Mouse (Mus musculus) forebrain, embryonic 13.5 days (tissue): Measurements from ENCODE around the gene Pde1c. TPM values are rescaled to one million over a fixed set of nuclear protein-coding genes. Genes with fewer than 3 reads are reported as not detected.

ENCODE experiments used
- ATAC-seq: fragments of 200-750 bp; cut with Nextera tagmentation; 2 replicates; pipeline ENCODE4 v1.8.0; 2017
- H3K27ac ChIP-seq: fragments of 300-500 bp; sonication (generic); 2 replicates; pipeline ENCODE4 v1.5.1; 2015; ENCODE audit warnings: inconsistent platforms, mild to moderate bottlenecking, moderate library complexity
- H3K27me3 ChIP-seq: fragments of 300-500 bp; sonication (generic); 2 replicates; pipeline ENCODE4 v1.6.1; 2015; ENCODE audit warnings: mild to moderate bottlenecking, inconsistent platforms
- H3K36me3 ChIP-seq: fragments of 300-500 bp; sonication (generic); 2 replicates; pipeline ENCODE4 v1.6.1; 2015; ENCODE audit warnings: mild to moderate bottlenecking, inconsistent platforms; ENCODE audit not compliant: poor library complexity, severe bottlenecking
- H3K4me1 ChIP-seq: fragments of 300-500 bp; sonication (generic); 2 replicates; pipeline ENCODE4 v1.6.1; 2015; ENCODE audit warnings: inconsistent platforms
- H3K4me2 ChIP-seq: fragments of 300-500 bp; sonication (generic); 2 replicates; pipeline ENCODE4 v1.6.1; 2015; ENCODE audit warnings: inconsistent platforms, mild to moderate bottlenecking, moderate library complexity
- H3K4me3 ChIP-seq: fragments of 300-500 bp; sonication (generic); 2 replicates; pipeline ENCODE4 v1.5.1; 2015; ENCODE audit warnings: mild to moderate bottlenecking, inconsistent platforms
- H3K9ac ChIP-seq: fragments of 300-500 bp; sonication (generic); 2 replicates; pipeline ENCODE4 v1.6.1; 2015; ENCODE audit warnings: mild to moderate bottlenecking, inconsistent platforms
- H3K9me3 ChIP-seq: fragments of 300-500 bp; sonication (generic); replicated peaks from 2 replicates; pipeline ENCODE4 v1.6.1; 2016; ENCODE audit warnings: inconsistent platforms
- WGBS: fragments of 180-500 bp; shearing (Covaris S2); methylation state at CpG from one replicate; pipeline ENCODE4 v1.1.7; 2015; 5-methylcytosine and 5-hydroxymethylcytosine counted together
- polyA plus RNA-seq: library from polyadenylated mRNA; unstranded; fragments of >200 nt; fragmentation: Nextera tagmentation; extraction: Ambion mirVana; gene quantifications from 2 replicates; pipeline ENCODE4 v1.2.1, GENCODE M21; 2015

Pde1c gene
- polyA plus RNA-seq, 1 experiment from 2014 or later, result 9.6 TPM

DNA sequence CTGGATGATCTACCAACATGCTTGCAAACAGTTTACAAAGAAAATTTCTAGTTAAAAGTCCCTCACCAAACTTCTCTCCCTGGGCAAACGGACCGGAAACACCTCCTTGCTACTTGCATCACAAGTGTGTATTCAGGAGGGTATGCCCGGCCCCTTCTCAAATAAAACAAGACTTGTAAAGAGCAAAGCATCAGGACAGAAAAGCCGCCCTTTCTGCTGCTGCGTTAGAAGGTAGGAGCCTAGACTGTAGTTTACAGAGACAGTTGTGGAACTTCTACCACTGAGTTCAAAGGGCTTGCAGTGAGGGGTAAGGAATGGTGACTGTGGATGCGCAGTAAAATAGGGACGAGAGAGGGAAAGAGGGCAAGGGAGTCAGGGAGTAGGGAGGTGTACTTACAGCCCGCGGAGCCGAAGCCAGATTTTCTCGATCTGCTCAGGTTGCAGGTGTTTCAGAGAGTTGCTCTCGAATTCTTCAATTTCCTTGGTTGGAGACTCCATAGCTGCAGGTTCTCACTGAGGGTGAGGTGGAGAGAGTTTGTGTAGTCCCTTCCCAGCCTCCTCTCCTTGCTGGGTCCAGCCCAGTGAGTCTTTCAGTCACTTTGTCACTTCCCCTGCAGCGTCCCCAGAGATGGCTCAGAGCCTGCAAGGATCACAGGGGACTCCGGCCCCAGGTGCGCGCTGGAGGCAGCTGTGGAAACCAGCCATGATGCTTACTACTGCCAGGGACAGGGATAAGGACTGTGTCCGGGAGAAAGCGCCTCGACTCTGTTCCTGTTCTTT is 207.4 kb downstream of the Pde1c start:
- peaks cover 28% of the 10 kb centered on the region for H3K4me1 ChIP-seq
- under 1% methylated on average over 19 of the region's 19 CpGs for WGBS
- ATAC-seq, result peak; percentile 70
- H3K4me2 ChIP-seq, result peak overlapping the region; percentile 91
- no peaks in the 10 kb centered on the region; the same call in 1 of the 2 replicates for H3K27me3 ChIP-seq
- 0 out of 2 replicates have a peak overlapping the region, but pooled peaks have one; percentile 40 for H3K27ac ChIP-seq
- H3K4me3 ChIP-seq, result peak overlapping the region; percentile 53
- H3K9ac ChIP-seq, result peak overlapping the region; percentile 76
- no peaks in the 10 kb centered on the region for H3K9me3 ChIP-seq
- H3K36me3 ChIP-seq, result no peaks in the 10 kb centered on the region

DNA sequence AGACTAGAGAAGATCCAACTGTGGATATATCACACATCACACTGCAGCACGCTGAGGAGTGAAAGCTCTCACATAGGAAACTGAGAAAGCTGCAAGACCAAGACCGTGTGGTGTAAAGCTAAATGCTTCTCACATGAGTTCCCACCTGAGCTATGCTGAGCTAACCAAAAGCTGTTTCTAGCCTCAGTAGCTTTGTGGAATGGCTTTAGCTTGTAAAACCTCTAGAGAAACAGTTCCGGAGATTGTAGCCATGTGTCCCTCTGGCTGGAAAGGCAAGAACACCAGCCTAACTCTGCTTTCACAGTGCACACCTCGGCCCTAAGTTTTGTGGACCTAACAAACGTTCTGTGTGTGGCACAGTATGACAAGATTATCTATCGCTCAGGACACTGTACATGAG is 208.8 kb downstream of the Pde1c start:
- no peaks in the 10 kb centered on the region for H3K36me3 ChIP-seq
- no peaks in the 10 kb centered on the region; the same call in 1 of the 2 replicates for H3K27me3 ChIP-seq
- peaks cover 28% of the 10 kb centered on the region for H3K4me1 ChIP-seq
- peak overlapping the region; percentile 53; the same call in 1 of the 2 replicates for H3K4me3 ChIP-seq
- no peak overlapping the region for H3K9ac ChIP-seq
- no peak for ATAC-seq
- H3K4me2 ChIP-seq, result peak overlapping the region; percentile 91
- no peak overlapping the region for H3K27ac ChIP-seq
- WGBS, result 69% methylated on average over 6 of the region's 6 CpGs
- H3K9me3 ChIP-seq, result no peaks in the 10 kb centered on the region

DNA sequence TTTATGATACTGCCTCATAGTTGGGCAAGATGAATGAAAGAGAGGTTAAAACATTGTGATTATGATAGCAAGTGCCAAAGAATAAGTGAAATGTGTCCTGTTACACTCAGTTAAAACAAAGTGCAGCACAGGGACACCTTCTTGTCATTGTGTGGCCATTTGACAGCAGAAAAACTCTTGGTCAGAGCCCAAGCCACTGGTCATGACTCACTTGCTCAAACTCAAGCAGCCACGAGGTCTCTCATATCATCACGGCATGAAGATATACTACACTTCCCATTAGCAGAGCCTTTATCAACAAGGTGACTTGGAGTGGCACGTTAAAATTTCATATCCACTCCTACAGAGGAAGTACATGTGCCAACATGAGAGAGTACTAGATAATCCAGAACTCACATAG is 209.8 kb downstream of the Pde1c start:
- ATAC-seq, result no peak
- no peaks in the 10 kb centered on the region for H3K9me3 ChIP-seq
- H3K27ac ChIP-seq, result no peak overlapping the region
- H3K9ac ChIP-seq, result no peak overlapping the region
- H3K36me3 ChIP-seq, result no peaks in the 10 kb centered on the region
- no peak overlapping the region for H3K4me3 ChIP-seq
- peaks cover 28% of the 10 kb centered on the region for H3K4me1 ChIP-seq
- H3K4me2 ChIP-seq, result peak overlapping the region; percentile 91; the same call in 1 of the 2 replicates
- no peaks in the 10 kb centered on the region; the same call in 1 of the 2 replicates for H3K27me3 ChIP-seq
- WGBS, result 83% methylated on average over 3 of the region's 3 CpGs

DNA sequence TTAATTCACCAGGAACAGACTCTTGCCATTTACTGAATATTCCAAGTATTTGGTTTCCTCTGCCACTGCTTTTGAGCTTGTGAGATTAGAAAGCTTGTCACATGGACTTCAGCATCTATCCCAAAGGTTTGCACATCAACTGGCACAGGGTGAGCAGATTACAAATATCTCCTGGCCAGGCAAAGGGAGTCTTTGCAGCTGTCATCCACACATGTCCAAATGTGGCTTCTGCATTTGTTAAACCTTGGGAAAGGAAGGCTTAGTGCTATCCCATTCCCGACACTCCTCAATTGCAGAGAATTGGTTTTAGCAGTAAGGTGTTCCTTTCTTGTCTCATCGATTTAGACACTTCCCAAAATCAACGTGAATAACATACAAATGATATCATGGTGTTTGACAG is 221.7 kb downstream of the Pde1c start:
- Histone ChIP-seq H3K36me3 (no peaks in the 10 kb centered on the region), H3K4me1 (peaks cover 8% of the 10 kb centered on the region), H3K27me3 (no peaks in the 10 kb centered on the region), H3K4me2 (no peak overlapping the region), H3K27ac (no peak overlapping the region), H3K9me3 (no peaks in the 10 kb centered on the region), H3K9ac (no peak overlapping the region), H3K4me3 (no peak overlapping the region)
- WGBS, result 83% methylated on average over 3 of the region's 3 CpGs
- no peak for ATAC-seq

DNA sequence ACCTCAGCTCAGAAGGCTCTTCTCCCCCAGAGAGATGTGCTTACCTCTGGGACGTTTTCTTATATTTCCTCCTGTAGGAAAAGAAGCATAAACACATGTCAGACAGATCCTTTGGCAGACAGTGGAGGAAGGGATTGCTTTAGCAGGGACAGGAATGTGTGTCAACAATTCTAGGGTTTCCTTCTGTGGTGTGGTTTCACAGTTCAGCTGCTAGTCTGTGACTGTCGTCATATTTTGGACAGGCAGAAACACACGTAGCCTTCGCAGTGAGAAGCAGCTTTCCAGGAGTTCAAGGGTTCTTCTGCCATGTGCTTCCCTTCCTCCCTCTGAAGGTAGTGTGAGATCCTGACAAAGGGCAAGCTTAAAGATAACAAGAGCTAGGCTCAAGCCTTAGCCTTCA is 223.8 kb downstream of the Pde1c start:
- no peaks in the 10 kb centered on the region for H3K36me3 ChIP-seq
- peaks cover 12% of the 10 kb centered on the region for H3K4me1 ChIP-seq
- H3K9me3 ChIP-seq, result no peaks in the 10 kb centered on the region
- no peak overlapping the region for H3K27ac ChIP-seq
- H3K4me3 ChIP-seq, result no peak overlapping the region
- 81% methylated on average over 4 of the region's 4 CpGs for WGBS
- ATAC-seq, result no peak
- H3K9ac ChIP-seq, result no peak overlapping the region
- no peaks in the 10 kb centered on the region for H3K27me3 ChIP-seq
- no peak overlapping the region for H3K4me2 ChIP-seq

DNA sequence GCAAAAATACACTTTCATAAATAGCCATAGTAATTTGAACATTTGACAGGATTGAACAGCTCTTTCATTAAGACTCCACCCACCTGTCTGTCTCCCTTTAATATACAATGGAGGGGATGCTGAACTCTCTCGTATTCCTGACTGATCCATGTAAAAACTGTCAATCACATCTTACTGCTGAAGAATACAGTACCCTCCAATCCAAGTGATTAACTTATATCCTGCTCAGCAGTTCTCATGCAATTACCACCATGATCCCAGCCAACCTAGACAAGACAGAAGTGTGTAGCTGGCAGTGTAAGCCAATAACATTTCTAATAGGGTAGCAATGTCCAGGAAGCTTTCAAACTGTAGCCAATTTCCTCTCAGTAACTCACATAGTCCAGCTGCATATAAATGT is 226.9 kb downstream of the Pde1c start:
- WGBS, result 24% methylated on average over 1 of the region's 1 CpGs
- Histone ChIP-seq H3K9ac (no peak overlapping the region), H3K4me2 (no peak overlapping the region), H3K36me3 (no peaks in the 10 kb centered on the region), H3K27me3 (no peaks in the 10 kb centered on the region), H3K27ac (no peak overlapping the region), H3K4me1 (peaks cover 6% of the 10 kb centered on the region), H3K9me3 (no peaks in the 10 kb centered on the region), H3K4me3 (no peak overlapping the region)
- ATAC-seq, result peak; percentile 63

DNA sequence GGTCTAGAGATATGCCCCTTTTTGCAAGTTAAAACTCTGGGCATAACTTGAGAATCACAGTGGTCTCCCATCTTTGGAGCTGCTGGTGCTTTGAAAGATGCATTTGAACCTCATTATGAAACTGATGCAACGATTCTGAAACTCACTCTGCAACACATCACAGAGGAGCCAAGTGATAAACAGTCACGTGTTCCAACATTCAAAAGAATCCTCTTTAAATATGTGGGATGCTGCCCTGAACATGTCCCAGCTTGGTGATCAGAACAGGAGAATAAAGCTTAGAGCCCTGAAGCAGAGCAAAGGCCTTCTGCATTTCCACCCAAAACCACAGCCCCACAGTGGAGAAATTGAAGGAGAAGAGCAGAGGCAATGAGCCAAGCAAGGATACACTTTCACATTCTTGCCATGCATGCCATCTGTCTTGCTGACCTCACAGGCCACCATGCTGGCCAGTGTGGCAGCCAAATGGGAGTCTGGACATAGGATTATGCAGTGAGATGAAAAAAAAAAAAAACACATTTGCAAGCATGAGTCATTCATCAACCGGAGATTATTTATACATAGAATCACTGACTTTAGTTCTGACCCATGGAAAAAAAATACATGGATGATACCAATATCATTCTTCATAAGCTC is 233.0 kb downstream of the Pde1c start:
- no peaks in the 10 kb centered on the region for H3K4me1 ChIP-seq
- H3K27ac ChIP-seq, result no peak overlapping the region
- H3K4me3 ChIP-seq, result no peak overlapping the region
- WGBS, result 86% methylated on average over 3 of the region's 3 CpGs
- no peak for ATAC-seq
- no peaks in the 10 kb centered on the region for H3K36me3 ChIP-seq
- H3K27me3 ChIP-seq, result no peaks in the 10 kb centered on the region
- no peak overlapping the region for H3K4me2 ChIP-seq
- no peaks in the 10 kb centered on the region for H3K9me3 ChIP-seq
- no peak overlapping the region for H3K9ac ChIP-seq

DNA sequence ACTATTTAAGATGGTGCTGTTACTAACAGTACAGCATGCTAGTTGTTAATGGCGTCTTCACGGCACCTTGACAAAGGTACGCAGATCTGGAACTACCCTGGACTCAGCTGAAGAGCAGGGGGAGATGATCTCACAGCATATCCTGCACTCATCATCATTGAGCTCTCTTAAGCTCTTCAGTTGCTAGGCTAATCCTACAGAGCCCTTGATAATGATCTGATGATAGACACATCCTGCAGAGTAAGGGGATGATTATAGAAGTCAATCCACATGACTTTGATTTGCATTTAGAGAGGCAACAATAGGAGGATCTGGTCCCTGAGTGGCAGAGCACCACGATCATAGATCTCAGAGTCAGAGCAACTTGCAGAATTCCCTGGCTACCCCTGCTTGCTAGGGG is 236.8 kb downstream of the Pde1c start:
- Histone ChIP-seq H3K36me3 (no peaks in the 10 kb centered on the region), H3K9ac (no peak overlapping the region), H3K27me3 (no peaks in the 10 kb centered on the region), H3K4me3 (no peak overlapping the region), H3K9me3 (no peaks in the 10 kb centered on the region), H3K4me1 (peaks cover 14% of the 10 kb centered on the region), H3K27ac (no peak overlapping the region), H3K4me2 (no peak overlapping the region)
- ATAC-seq, result peak; percentile 24; the same call in 1 of the 2 replicates
- 79% methylated on average over 4 of the region's 4 CpGs for WGBS

DNA sequence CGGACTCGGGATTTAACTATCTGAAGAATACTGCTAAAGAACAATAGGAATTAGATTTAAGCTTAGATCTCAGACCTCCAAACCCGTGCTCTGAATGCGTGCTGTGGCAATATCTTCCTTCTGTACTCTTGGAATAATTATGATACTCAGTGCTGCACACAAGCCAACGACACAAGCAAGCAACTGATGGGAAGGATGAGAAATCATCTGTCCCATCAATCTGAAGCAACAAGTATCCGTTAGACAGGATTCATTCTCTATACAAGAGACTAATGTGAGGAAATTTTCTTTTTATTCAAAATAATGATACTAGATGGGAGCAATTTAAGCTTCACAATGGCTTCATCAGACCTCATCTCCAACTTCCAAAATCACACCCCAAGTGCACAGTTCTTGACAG is 237.5 kb downstream of the Pde1c start:
- Histone ChIP-seq H3K9me3 (no peaks in the 10 kb centered on the region), H3K27ac (no peak overlapping the region), H3K4me3 (no peak overlapping the region), H3K4me1 (peaks cover 14% of the 10 kb centered on the region), H3K36me3 (no peaks in the 10 kb centered on the region), H3K27me3 (no peaks in the 10 kb centered on the region), H3K9ac (no peak overlapping the region), H3K4me2 (no peak overlapping the region)
- WGBS, result 84% methylated on average over 6 of the region's 6 CpGs
- no peak for ATAC-seq

DNA sequence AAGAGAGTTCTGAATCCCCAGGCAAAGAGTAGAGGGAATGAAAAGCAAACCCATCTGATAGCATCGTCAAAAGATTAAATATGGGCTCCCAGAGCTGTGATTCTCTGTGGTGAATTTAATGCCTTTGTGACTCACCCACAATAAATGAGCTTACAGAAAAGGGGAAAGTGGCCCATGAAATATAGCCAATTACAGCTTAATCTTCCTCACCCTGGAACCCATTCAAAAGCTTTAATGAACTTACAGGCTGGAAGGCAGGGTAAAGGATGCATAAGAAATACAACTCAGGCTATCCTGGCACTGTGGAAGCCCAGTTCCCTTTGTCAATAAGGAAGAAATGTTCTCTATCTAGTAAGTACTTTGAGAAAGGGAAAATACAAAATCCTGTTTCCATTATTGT is 240.8 kb downstream of the Pde1c start:
- 8% methylated on average over 1 of the region's 1 CpGs for WGBS
- Histone ChIP-seq H3K4me1 (peaks cover 15% of the 10 kb centered on the region), H3K27me3 (no peaks in the 10 kb centered on the region), H3K9ac (no peak overlapping the region), H3K4me3 (no peak overlapping the region), H3K27ac (no peak overlapping the region), H3K36me3 (no peaks in the 10 kb centered on the region), H3K9me3 (no peaks in the 10 kb centered on the region), H3K4me2 (no peak overlapping the region)
- ATAC-seq, result peak; percentile 58; the same call in 1 of the 2 replicates

DNA sequence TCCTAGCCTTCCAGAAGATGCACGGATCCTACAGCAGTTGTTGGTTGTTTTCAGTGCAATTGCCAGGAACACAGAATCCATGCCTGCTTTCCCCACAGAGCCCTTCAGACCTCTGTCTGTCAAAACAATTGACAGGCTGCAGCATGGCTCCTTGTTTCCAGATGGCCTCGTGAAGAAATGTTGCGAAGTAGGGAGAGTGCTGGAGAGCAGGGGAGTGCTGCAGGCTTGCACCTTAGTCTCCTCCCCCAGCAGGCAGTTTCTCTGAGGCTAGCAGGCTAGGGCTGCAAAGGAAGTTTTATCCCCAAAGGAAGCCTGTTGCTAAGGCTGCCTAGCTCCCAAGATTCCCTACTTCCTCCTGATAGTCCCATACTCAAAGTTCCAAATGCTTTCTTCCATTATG is 246.1 kb downstream of the Pde1c start:
- Histone ChIP-seq H3K4me1 (peaks cover 10% of the 10 kb centered on the region), H3K9ac (no peak overlapping the region), H3K4me2 (no peak overlapping the region), H3K36me3 (no peaks in the 10 kb centered on the region), H3K27me3 (no peaks in the 10 kb centered on the region), H3K27ac (no peak overlapping the region), H3K4me3 (no peak overlapping the region), H3K9me3 (no peaks in the 10 kb centered on the region)
- peak; percentile 68 for ATAC-seq
- WGBS, result 12% methylated on average over 3 of the region's 3 CpGs

DNA sequence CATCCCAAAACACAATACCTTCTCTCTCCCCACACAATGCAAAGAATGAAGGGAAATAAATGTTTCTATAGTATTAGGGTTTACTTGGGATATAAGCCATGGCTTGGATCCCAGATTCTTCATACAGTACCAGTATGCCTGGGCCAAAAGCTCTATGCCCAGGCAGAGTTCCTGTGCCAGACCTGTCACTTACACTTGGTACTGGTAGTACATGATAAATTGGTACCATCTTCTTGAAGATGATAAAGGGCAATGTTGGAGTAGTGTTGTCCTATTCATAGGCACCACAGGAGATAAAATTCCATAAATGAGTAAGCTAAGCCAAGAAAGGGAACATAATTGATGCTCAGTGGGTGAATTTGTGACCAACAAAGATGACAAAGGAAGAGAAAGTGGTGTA is 258.6 kb downstream of the Pde1c start:
- H3K9me3 ChIP-seq, result no peaks in the 10 kb centered on the region
- no peak overlapping the region for H3K4me2 ChIP-seq
- no peak for ATAC-seq
- no peaks in the 10 kb centered on the region for H3K36me3 ChIP-seq
- no peak overlapping the region for H3K27ac ChIP-seq
- H3K27me3 ChIP-seq, result no peaks in the 10 kb centered on the region
- no peaks in the 10 kb centered on the region for H3K4me1 ChIP-seq
- H3K9ac ChIP-seq, result no peak overlapping the region
- no peak overlapping the region for H3K4me3 ChIP-seq
